Mouse (Mus musculus): ENCODE measurements around the gene Acad12. TPM values are rescaled to one million over a fixed set of nuclear protein-coding genes. Genes with fewer than 3 reads are reported as not detected.

Acad12 gene
- 2.0 and 2.7 TPM in 2 replicates for polyA plus RNA-seq (2014; fragmentation: Nextera tagmentation; extraction: Ambion mirVana)

DNA sequence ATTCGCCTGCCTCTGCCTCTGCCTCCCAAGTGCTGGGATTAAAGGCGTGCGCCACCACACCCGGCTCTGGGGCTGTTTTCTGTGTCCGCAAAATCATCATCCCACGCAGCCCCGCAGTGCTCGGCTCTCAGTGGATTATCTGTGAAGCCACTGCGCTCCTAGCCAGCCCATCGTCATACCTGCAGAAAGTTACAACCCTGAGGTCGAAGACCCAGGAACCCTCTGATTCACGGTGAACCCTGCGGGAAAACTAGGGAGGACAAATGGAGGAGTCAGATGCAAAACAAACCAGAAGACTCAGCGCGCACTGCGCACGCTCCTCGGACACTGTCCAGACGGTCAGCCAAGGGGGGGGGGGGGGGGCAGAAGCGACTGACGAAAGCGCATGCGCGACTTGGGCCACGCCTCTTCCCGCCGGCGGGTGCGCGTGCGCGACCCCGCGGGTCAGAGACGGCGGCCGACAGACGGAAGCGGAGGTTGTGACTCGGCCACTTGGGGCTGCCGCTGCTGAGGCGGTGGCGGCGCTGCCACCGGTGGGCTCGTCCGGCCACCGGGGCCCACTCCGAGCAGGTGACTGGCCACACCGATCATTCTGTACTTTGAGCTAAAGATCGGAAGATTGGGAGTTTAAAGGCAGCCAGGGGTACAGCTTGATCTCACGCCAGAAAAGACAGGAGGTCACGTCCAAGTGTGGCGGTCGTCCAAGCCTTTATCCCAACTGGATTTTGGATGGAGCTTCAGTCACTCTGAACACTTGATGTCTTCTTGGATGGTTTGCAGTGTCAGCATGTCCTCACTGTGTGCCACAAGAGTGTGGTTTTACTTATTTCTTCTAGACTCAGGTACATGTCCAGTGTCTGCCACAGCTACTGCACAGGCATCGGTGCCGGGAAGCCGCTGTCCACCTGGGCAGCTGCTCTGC lies at the start of gene Acad12:
Acad12 (minus strand) TSS at position 347 of the 922 bp plus-strand sequence.
- H3K9ac ChIP-seq (ENCODE audit: low read depth, low read length) = peak within 1 kb of the TSS; percentile 80
- no peaks in the 10 kb centered on the region for H3K4me1 ChIP-seq (ENCODE audit: control insufficient read depth, insufficient read depth, low read length)
- no peaks in the 10 kb centered on the region for H3K9me3 ChIP-seq (ENCODE audit: control insufficient read depth, low read length)
- H3K27me3 ChIP-seq (replicated peaks; ENCODE audit: control insufficient read depth, insufficient read depth, low read length) = no peaks in the 10 kb centered on the region
- peak within 1 kb of the TSS; percentile 58 for H3K27ac ChIP-seq (replicated peaks; ENCODE audit: low read depth, low read length)
- peak; percentile 86 for ATAC-seq (ENCODE audit: low read depth)
- no peaks in the 10 kb centered on the region for H3K36me3 ChIP-seq (ENCODE audit: control insufficient read depth, insufficient read depth, low read length)
- H3K4me3 ChIP-seq (ENCODE audit: low read depth, low read length) = peak within 1 kb of the TSS; percentile 71
- WGBS = 1% methylated on average over 36 of the region's 58 CpGs
- H3K4me2 ChIP-seq (ENCODE audit: low read depth, low read length) = peak within 1 kb of the TSS; percentile 59
- peak; percentile 82 for DNase-seq (ENCODE audit: low spot score)

DNA sequence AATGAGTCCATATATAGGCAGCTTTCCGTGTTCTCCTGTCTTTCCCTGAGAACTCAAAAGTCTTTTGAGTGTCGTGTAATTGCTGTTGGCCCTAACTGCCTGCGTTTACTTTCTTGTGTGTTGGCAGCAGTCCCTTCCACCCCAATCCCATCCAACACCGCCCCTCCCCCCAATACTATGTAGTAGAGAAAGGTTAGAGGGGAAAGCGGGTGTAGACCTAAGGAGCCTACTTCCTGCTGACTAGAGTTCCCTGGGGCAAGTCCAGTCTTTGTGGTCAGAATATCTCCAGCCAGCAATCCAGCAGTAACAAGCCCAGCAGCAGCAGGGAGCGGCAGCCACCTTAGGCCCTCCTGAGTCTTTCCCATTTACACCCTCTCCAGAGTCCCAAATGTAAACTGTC lies 49.7 kb upstream of the Acad12 start:
- WGBS = 60% methylated on average over 6 of the region's 6 CpGs
- no peak overlapping the region for H3K9ac ChIP-seq (ENCODE audit: low read depth, low read length)
- no peaks in the 10 kb centered on the region for H3K9me3 ChIP-seq (ENCODE audit: control insufficient read depth, low read length)
- ATAC-seq (ENCODE audit: low read depth) (no peak), DNase-seq (ENCODE audit: low spot score) (no peak)
- H3K27ac ChIP-seq (replicated peaks; ENCODE audit: low read depth, low read length) = no peak overlapping the region
- H3K4me2 ChIP-seq (ENCODE audit: low read depth, low read length) = no peak overlapping the region
- no peaks in the 10 kb centered on the region for H3K27me3 ChIP-seq (replicated peaks; ENCODE audit: control insufficient read depth, insufficient read depth, low read length)
- H3K4me1 ChIP-seq (ENCODE audit: control insufficient read depth, insufficient read depth, low read length) = no peaks in the 10 kb centered on the region
- peaks cover 82% of the 10 kb centered on the region for H3K36me3 ChIP-seq (ENCODE audit: control insufficient read depth, insufficient read depth, low read length)
- H3K4me3 ChIP-seq (ENCODE audit: low read depth, low read length) = no peak overlapping the region

DNA sequence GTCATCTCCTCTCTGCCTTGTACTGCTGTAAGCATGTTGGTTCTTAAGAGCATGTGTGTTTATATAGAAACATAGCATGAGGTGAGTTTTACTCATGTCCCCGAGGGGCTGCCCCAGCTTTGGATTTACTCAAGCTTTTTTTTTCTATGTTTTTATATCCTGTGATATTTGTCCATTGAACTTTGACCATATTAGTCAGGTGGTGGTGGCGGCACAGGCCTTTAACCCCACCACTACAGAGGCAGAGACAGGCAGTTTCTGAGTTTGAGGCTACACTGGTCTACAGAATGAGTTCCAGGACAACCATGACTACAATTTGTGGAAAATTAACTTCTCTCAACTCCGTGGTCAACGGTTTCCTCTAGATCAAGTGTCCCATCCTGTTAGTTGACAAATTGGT lies 48.3 kb upstream of the Acad12 start:
- Histone ChIP-seq H3K4me3 (ENCODE audit: low read depth, low read length) (no peak overlapping the region), H3K4me1 (ENCODE audit: control insufficient read depth, insufficient read depth, low read length) (no peaks in the 10 kb centered on the region), H3K9me3 (ENCODE audit: control insufficient read depth, low read length) (no peaks in the 10 kb centered on the region), H3K36me3 (ENCODE audit: control insufficient read depth, insufficient read depth, low read length) (peaks cover 79% of the 10 kb centered on the region), H3K9ac (ENCODE audit: low read depth, low read length) (no peak overlapping the region), H3K4me2 (ENCODE audit: low read depth, low read length) (no peak overlapping the region), H3K27ac (replicated peaks; ENCODE audit: low read depth, low read length) (no peak overlapping the region), H3K27me3 (replicated peaks; ENCODE audit: control insufficient read depth, insufficient read depth, low read length) (no peaks in the 10 kb centered on the region)
- ATAC-seq (ENCODE audit: low read depth) (no peak), DNase-seq (ENCODE audit: low spot score) (no peak)
- WGBS = 85% methylated on average over 4 of the region's 4 CpGs

DNA sequence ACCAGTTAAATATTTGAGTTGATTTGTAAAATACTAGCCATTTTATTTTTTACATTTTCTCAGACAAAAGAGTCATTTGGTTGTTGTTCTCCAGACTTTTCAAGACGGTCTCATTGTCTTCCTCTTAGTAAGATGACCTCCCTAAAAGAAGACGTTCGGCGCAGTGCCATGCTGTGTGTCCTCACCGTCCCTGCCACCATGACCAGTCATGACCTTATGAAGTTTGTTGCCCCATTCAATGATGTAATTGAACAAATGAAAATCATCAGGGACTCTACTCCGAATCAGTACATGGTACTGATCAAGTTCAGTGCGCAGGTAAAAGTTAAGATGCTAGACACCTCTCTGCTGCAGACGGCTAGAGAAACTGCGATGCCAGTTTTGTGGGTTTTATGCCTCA lies 46.2 kb upstream of the Acad12 start:
- no peak for ATAC-seq (ENCODE audit: low read depth)
- H3K9me3 ChIP-seq (ENCODE audit: control insufficient read depth, low read length) = no peaks in the 10 kb centered on the region
- 92% methylated on average over 9 of the region's 9 CpGs for WGBS
- no peak overlapping the region for H3K27ac ChIP-seq (replicated peaks; ENCODE audit: low read depth, low read length)
- no peaks in the 10 kb centered on the region for H3K27me3 ChIP-seq (replicated peaks; ENCODE audit: control insufficient read depth, insufficient read depth, low read length)
- peaks cover 65% of the 10 kb centered on the region for H3K36me3 ChIP-seq (ENCODE audit: control insufficient read depth, insufficient read depth, low read length)
- no peak for DNase-seq (ENCODE audit: low spot score)
- H3K4me2 ChIP-seq (ENCODE audit: low read depth, low read length) = no peak overlapping the region
- H3K4me1 ChIP-seq (ENCODE audit: control insufficient read depth, insufficient read depth, low read length) = peaks cover 7% of the 10 kb centered on the region; the same call in 1 of the 2 replicates
- no peak overlapping the region for H3K4me3 ChIP-seq (ENCODE audit: low read depth, low read length)
- H3K9ac ChIP-seq (ENCODE audit: low read depth, low read length) = no peak overlapping the region

DNA sequence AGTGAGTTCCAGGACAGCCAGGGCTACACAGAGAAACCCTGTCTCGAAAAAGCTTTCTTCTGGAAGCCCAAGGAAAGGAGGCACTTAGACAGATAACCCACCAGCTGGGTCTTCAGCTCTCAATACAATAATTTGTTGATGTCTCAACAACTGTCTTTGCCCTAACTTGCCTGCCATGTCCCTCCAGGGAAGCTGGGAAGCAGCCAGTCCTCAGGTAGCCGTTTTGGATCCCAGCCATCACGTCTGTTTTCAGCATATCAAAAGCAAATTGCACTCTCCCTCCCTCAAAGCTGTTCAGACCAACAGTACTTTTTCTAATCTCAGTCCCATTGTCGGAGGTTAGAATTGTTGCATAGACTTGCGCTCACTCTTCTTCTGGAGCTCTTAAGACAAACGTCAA lies 45.3 kb upstream of the Acad12 start:
- Histone ChIP-seq H3K27ac (replicated peaks; ENCODE audit: low read depth, low read length) (no peak overlapping the region), H3K9ac (ENCODE audit: low read depth, low read length) (no peak overlapping the region), H3K4me2 (ENCODE audit: low read depth, low read length) (no peak overlapping the region), H3K27me3 (replicated peaks; ENCODE audit: control insufficient read depth, insufficient read depth, low read length) (no peaks in the 10 kb centered on the region), H3K9me3 (ENCODE audit: control insufficient read depth, low read length) (no peaks in the 10 kb centered on the region), H3K4me3 (ENCODE audit: low read depth, low read length) (no peak overlapping the region), H3K36me3 (ENCODE audit: control insufficient read depth, insufficient read depth, low read length) (peaks cover 62% of the 10 kb centered on the region), H3K4me1 (ENCODE audit: control insufficient read depth, insufficient read depth, low read length) (peaks cover 10% of the 10 kb centered on the region)
- ATAC-seq (ENCODE audit: low read depth) = no peak
- 80% methylated on average over 6 of the region's 6 CpGs for WGBS
- DNase-seq (ENCODE audit: low spot score) = peak; percentile 70

DNA sequence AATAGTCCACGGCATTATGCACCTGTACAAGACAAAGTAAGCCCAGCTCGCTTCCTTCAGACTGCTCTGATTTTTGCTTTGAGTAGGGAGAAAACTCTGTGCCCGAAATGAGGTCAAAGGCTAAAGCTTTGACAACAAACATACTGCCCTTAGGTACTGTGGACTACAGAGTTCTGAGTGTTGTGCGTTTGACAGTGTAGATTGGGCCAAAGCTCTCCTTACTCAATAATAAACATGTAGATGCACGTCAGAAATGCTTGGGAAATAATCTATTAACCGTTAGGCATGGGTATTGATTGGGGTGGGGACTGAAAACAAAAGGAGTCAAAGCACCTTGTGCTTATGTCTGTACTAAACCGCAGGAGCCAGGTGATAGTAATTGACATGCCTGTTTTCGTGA lies 44.7 kb upstream of the Acad12 start:
- H3K36me3 ChIP-seq (ENCODE audit: control insufficient read depth, insufficient read depth, low read length) = peaks cover 59% of the 10 kb centered on the region
- no peak overlapping the region for H3K27ac ChIP-seq (replicated peaks; ENCODE audit: low read depth, low read length)
- ATAC-seq (ENCODE audit: low read depth) = no peak
- no peak for DNase-seq (ENCODE audit: low spot score)
- no peaks in the 10 kb centered on the region for H3K9me3 ChIP-seq (ENCODE audit: control insufficient read depth, low read length)
- no peak overlapping the region for H3K4me3 ChIP-seq (ENCODE audit: low read depth, low read length)
- 86% methylated on average over 8 of the region's 8 CpGs for whole genome bisulfite sequencing
- peaks cover 10% of the 10 kb centered on the region for H3K4me1 ChIP-seq (ENCODE audit: control insufficient read depth, insufficient read depth, low read length)
- H3K9ac ChIP-seq (ENCODE audit: low read depth, low read length) = no peak overlapping the region
- no peaks in the 10 kb centered on the region for H3K27me3 ChIP-seq (replicated peaks; ENCODE audit: control insufficient read depth, insufficient read depth, low read length)
- no peak overlapping the region for H3K4me2 ChIP-seq (ENCODE audit: low read depth, low read length)

DNA sequence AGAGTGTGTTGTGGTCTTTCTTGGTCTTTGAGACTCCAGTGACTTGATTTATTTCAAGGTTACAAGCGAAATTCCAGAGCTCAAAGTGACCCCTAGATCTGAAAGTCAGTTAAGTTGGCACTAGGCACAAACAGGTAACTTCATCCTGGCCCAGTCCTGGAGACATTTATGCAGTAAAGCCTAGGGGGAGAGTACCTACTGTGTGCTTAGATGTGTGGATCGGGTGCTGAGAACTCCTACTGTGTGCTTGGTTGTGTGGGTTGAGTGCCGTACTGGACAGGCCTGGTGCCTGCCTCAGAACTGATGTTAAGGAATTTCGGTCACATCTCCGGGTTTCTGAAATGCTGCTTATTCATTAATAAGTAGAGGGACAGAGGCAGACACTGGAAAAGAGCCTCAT lies 42.8 kb upstream of the Acad12 start:
- Histone ChIP-seq H3K4me2 (ENCODE audit: low read depth, low read length) (peak overlapping the region; percentile 87), H3K27ac (replicated peaks; ENCODE audit: low read depth, low read length) (no peak overlapping the region), H3K9me3 (ENCODE audit: control insufficient read depth, low read length) (no peaks in the 10 kb centered on the region), H3K9ac (ENCODE audit: low read depth, low read length) (peak overlapping the region; percentile 93), H3K4me3 (ENCODE audit: low read depth, low read length) (peak overlapping the region; percentile 98), H3K36me3 (ENCODE audit: control insufficient read depth, insufficient read depth, low read length) (peaks cover 39% of the 10 kb centered on the region), H3K4me1 (ENCODE audit: control insufficient read depth, insufficient read depth, low read length) (peaks cover 10% of the 10 kb centered on the region), H3K27me3 (replicated peaks; ENCODE audit: control insufficient read depth, insufficient read depth, low read length) (no peaks in the 10 kb centered on the region)
- 84% methylated on average over 5 of the region's 5 CpGs for WGBS
- ATAC-seq (ENCODE audit: low read depth) (no peak), DNase-seq (ENCODE audit: low spot score) (no peak)

DNA sequence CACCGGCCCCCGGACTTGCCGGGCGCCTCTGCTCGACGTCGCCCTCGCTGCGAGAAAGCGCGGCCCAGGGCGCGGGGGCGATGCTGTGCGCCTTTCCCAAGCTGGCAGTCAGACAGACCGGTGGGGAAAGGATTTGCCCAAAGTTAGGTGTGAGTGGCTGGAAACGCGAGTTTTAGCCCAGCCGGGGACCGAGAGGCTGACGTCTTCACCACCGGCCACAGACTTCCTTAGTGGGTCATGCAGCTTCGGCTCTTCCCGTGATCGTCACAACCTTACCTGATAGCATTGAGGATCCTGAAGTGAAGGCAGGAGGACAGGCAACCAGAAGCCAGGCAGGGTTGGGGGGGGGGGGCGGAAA lies 42.1 kb upstream of the Acad12 start:
- H3K4me3 ChIP-seq (ENCODE audit: low read depth, low read length) = peak overlapping the region; percentile 98
- H3K9me3 ChIP-seq (ENCODE audit: control insufficient read depth, low read length) = no peaks in the 10 kb centered on the region
- peak overlapping the region; percentile 87 for H3K4me2 ChIP-seq (ENCODE audit: low read depth, low read length)
- peaks cover 10% of the 10 kb centered on the region for H3K4me1 ChIP-seq (ENCODE audit: control insufficient read depth, insufficient read depth, low read length)
- under 1% methylated on average over 24 of the region's 26 CpGs for WGBS
- H3K36me3 ChIP-seq (ENCODE audit: control insufficient read depth, insufficient read depth, low read length) = peaks cover 33% of the 10 kb centered on the region
- no peaks in the 10 kb centered on the region for H3K27me3 ChIP-seq (replicated peaks; ENCODE audit: control insufficient read depth, insufficient read depth, low read length)
- ATAC-seq (ENCODE audit: low read depth) (no peak), DNase-seq (ENCODE audit: low spot score) (no peak)
- peak overlapping the region; percentile 93 for H3K9ac ChIP-seq (ENCODE audit: low read depth, low read length)
- peak overlapping the region; percentile 52; the same call in 1 of the 2 replicates for H3K27ac ChIP-seq (replicated peaks; ENCODE audit: low read depth, low read length)

Measured in embryonic facial prominence, embryonic 14.5 days (tissue).